Mouse (Mus musculus) B cell, adult 62 days (primary cell): ENCODE results near the gene Ift172. TPM values are rescaled to one million over a fixed set of nuclear protein-coding genes. Genes with fewer than 3 reads are reported as not detected.

Experiments
- total RNA-seq: library from RNA; stranded (reverse); gene quantifications from 4 replicates; pipeline ENCODE4 v1.2.4, GENCODE M21; 2023

Gene Ift172
- total RNA-seq, result 35.4 to 45.0 TPM (median 40.9 TPM) in 4 replicates

DNA sequence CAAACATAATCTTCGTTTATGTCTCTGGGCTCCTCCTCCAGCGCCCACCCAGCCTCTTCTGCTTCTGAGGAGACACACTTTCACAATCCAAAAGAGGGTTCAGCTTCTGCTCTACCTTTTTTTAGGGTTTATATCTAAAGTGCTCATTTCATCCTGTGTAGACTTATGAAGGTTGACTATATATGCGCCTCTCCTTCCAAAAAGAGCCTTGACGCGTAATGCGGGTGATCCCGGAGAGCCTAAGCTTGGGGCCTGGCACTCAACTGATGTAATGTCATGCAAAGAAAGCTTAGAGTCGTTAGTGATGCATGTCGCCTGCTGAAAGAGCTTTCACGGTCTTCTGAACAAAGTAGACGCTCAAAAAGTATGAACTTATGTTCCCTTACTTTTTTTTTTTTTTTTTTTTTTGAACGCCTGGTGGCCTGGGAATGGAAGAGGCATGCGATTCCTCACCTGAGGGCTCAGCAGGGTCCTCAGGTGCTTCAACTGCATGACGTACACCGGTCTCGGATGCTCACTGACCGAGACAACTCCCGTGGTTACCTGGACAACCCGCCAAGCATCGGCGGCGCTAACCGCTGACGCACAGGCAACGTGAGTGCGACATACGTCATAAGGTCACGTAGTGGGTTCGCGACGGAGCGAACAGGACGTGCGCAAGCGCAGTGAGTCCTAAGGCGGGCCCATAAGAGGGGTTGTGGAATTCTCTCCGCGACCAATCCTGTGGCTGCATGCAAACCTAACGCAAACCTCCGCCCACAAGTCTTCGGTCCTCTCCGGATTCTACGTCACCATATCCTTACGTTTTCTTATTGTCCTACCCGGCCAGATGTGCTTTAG is at the start of gene Ift172:
TSS of gene Ift172 (minus strand) at position 596 of the 840 bp plus-strand sequence.

DNA sequence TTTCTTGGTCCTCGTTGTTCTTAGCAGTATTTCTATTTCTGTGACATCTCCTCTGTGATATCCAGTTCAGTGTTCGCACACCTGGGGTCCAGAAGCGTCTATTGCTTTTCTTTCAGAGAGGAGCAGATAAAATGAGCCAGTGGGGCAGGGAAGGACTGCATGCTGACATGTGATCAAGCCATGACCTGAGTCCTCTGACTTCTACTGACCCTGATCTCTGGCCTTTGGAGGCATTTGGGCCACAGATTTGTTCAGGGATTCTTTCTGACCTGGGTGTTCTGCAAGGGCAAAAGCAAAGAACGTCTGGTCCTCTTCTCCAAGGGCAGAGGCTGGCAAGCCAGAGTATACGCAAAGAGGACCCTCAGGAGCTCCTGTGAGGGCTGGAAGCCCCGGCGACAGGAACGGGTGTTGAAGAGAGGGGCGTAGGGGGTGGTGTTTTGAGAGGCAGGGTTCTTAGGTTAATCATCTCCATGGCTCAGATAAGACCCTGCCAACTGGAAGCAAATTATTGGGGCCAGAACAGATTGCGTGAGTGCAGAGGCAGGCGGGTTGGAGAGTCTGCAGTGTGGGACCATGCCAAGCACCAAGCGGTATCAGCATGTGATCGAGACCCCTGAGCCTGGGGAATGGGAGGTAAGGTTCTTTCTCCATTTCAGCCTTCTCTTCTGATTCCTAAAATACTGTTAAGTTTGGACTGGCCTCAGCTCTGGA is 6.3 kb upstream of the Ift172 start, which contains the start of gene Gckr:
TSS of gene Gckr (plus strand) at position 397 of the 711 bp plus-strand sequence.

GRCm38 (mm10) chr5:31295606-31296141 is 4.8 kb upstream of the Ift172 start, which contains the start of gene Fndc4:
Fndc4 (minus strand) TSS chr5:31296080.

GRCm38 (mm10) chr5:31251541-31252101 is 39.3 kb downstream of the Ift172 start, which contains the start of gene Krtcap3:
Krtcap3 (plus strand) TSS chr5:31251691.

GRCm38 (mm10) chr5:31240637-31241521 is 50.0 kb downstream of the Ift172 start, which contains the start of the genes Nrbp1 and Gm9970:
Nrbp1 (plus strand) TSS chr5:31240864.
Gm9970 (minus strand) TSS chr5:31241232.

GRCm38 (mm10) chr5:31220448-31221303 is 70.2 kb downstream of the Ift172 start, which contains the start of gene Ppm1g:
Ppm1g (minus strand) TSS chr5:31220687.

Other genes starting within 250 kb of the Ift172 start
- gene Atraid, start 242.8 kb downstream of the Ift172 start, total RNA-seq, result 37.9 to 46.1 TPM (median 41.7 TPM) in 4 replicates
- gene Slc5a6, start 242.2 kb downstream of the Ift172 start, total RNA-seq, result 7.6 to 20.0 TPM (median 10.9 TPM) in 4 replicates
- 54.8 to 65.9 TPM (median 59.3 TPM) in 4 replicates for gene Cad, start 236.3 kb downstream of the Ift172 start, total RNA-seq
- gene Dnajc5g, start 184.8 kb downstream of the Ift172 start, total RNA-seq, result not detected in 4 replicates
- 0.25 to 0.92 TPM (median 0.47 TPM) in 4 replicates for gene Slc30a3, start 182.9 kb downstream of the Ift172 start, total RNA-seq
- not detected in 4 replicates for gene Trim54, start 174.4 kb downstream of the Ift172 start, total RNA-seq
- not detected in 4 replicates for gene Ucn, start 152.3 kb downstream of the Ift172 start, total RNA-seq
- 17.5 to 21.4 TPM (median 20.8 TPM) in 4 replicates for gene Mpv17, start 136.9 kb downstream of the Ift172 start, total RNA-seq
- 3.7 to 7.9 TPM (median 4.9 TPM) in 4 replicates for gene Gm29609, start 111.2 kb downstream of the Ift172 start, total RNA-seq
- gene Gtf3c2, start 111.0 kb downstream of the Ift172 start, total RNA-seq, result 190 to 210 TPM (median 197 TPM) in 4 replicates
- gene Snx17, start 97.9 kb downstream of the Ift172 start, total RNA-seq, result 76.6 to 85.0 TPM (median 80.1 TPM) in 4 replicates
- 35.8 to 48.8 TPM (median 48.1 TPM) in 4 replicates for gene Eif2b4, start 97.7 kb downstream of the Ift172 start, total RNA-seq
- gene Zfp513, start 88.8 kb downstream of the Ift172 start, total RNA-seq, result 63.4 to 83.9 TPM (median 65.2 TPM) in 4 replicates
- 155 to 180 TPM (median 177 TPM) in 4 replicates for gene Ppm1g, start 70.4 kb downstream of the Ift172 start, total RNA-seq
- gene Nrbp1, start 50.3 kb downstream of the Ift172 start, total RNA-seq, result 324 to 366 TPM (median 340 TPM) in 4 replicates
- 1.2 TPM in 1 of 4 replicates, not detected in the others for gene Gm9970, start 49.9 kb downstream of the Ift172 start, total RNA-seq
- gene Krtcap3, start 39.4 kb downstream of the Ift172 start, total RNA-seq, result 24.6 to 30.6 TPM (median 28.6 TPM) in 4 replicates
- 0.63 to 3.9 TPM (median 1.9 TPM) in 4 replicates for gene Fndc4, start 5.0 kb upstream of the Ift172 start, total RNA-seq
- gene Gckr, start 6.3 kb upstream of the Ift172 start, total RNA-seq, result 0.24 TPM in 1 of 4 replicates, not detected in the others
- 39.7 to 44.4 TPM (median 41.8 TPM) in 4 replicates for gene Zfp512, start 161.3 kb upstream of the Ift172 start, total RNA-seq
- 1.4 to 1.6 TPM (median 1.5 TPM) in 4 replicates for gene 4930548H24Rik, start 194.6 kb upstream of the Ift172 start, total RNA-seq
- gene Gpn1, start 203.6 kb upstream of the Ift172 start, total RNA-seq, result 51.8 to 60.6 TPM (median 54.0 TPM) in 4 replicates
- gene Slc4a1ap, start 235.9 kb upstream of the Ift172 start, total RNA-seq, result 73.9 to 86.4 TPM (median 82.0 TPM) in 4 replicates
- gene Supt7l, start 236.7 kb upstream of the Ift172 start, total RNA-seq, result 25.6 to 28.9 TPM (median 28.4 TPM) in 4 replicates